Mouse (Mus musculus) testis, adult 2 months (tissue): Measurements from ENCODE around the gene BC052040.

Source experiments
- CTCF ChIP-seq: fragments of 200-500 bp; IDR thresholded peaks from 2 replicates; pipeline ENCODE4 v1.5.1; 2012; ENCODE audit warnings: low read depth, mild to moderate bottlenecking, inconsistent platforms, low read length, moderate library complexity; ENCODE audit not compliant: control insufficient read depth, insufficient read depth, insufficient replicate concordance
- POLR2A ChIP-seq: fragments of 200-500 bp; IDR thresholded peaks from 2 replicates; pipeline ENCODE4 v1.6.1; 2012; ENCODE audit warnings: low read depth, mild to moderate bottlenecking, inconsistent platforms, low read length, moderate library complexity; ENCODE audit not compliant: control insufficient read depth

DNA sequence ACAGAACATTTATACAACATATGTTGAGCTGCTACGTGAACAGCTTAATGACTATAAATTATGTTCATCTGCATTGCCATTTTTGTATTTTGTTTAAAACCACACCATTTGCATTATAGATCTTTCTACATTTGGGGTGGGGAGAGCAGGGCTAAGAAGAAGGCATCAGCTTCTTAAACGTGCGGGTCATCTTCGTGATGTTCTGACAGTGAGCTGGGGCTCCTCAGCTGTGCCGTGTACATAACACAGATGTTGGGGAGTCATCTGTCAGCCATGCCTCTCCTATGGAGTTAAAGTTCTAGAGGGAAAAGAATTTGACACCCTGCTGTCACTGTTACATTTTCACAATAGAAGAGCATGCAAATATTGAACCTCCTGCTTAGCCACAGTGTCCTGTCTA, 19.2 kb downstream of the BC052040 start:
- no peak for TF ChIP-seq POLR2A
- TF ChIP-seq CTCF: no peak
